Mouse (Mus musculus): Measurements from ENCODE around the gene AC131692.1. TPM values are rescaled to one million over a fixed set of nuclear protein-coding genes. Genes with fewer than 3 reads are reported as not detected.

Gene AC131692.1
- total RNA-seq, 2 experiments from 2014 or later, result not detected

GRCm38 (mm10) chr19:6057313-6058096 is 36.7 kb upstream of the AC131692.1 start, which contains the start of the genes Mrpl49 and Fau:
Gene Mrpl49 (minus strand): TSS chr19:6057785.
Gene Fau (plus strand): TSS chr19:6057844.
- Histone ChIP-seq H3K27ac (peak within 1 kb of the TSS; percentile 94), H3K4me3 (peak within 1 kb of the TSS; percentile 86)
- no peak for TF ChIP-seq CTCF (IDR thresholded peaks at IDR 0.05)
- intact Hi-C loops (cut with DNase I), result loop anchor here (1.0 kb wide), 1 partner anchor 10 kb away; no protein-coding TSS in a partner anchor
- DNase-seq (ENCODE audit: extremely low spot score in 1 of 2, low spot score in 2 of 2), result peak; percentile 99 to 100

- TF ChIP-seq CTCF (IDR thresholded peaks at IDR 0.05), result no peak
- no peak for DNase-seq (ENCODE audit: extremely low spot score in 1 of 2, low spot score in 2 of 2)
- Histone ChIP-seq H3K27ac (peak overlapping the region; percentile 94), H3K4me3 (peak overlapping the region; percentile 86)
- intact Hi-C loops (cut with DNase I), result no loop called here
Observed at GRCm38 (mm10) chr19:6058513-6058912, 35.7 kb upstream of the AC131692.1 start.

GRCm38 (mm10) chr19:6058966-6059365 is 35.3 kb upstream of the AC131692.1 start:
- no peak for DNase-seq (ENCODE audit: extremely low spot score in 1 of 2, low spot score in 2 of 2)
- Histone ChIP-seq H3K4me3 (peak overlapping the region; percentile 86), H3K27ac (no peak overlapping the region)
- intact Hi-C loops (cut with DNase I), result no loop called here
- TF ChIP-seq CTCF (IDR thresholded peaks at IDR 0.05), result no peak

DNA sequence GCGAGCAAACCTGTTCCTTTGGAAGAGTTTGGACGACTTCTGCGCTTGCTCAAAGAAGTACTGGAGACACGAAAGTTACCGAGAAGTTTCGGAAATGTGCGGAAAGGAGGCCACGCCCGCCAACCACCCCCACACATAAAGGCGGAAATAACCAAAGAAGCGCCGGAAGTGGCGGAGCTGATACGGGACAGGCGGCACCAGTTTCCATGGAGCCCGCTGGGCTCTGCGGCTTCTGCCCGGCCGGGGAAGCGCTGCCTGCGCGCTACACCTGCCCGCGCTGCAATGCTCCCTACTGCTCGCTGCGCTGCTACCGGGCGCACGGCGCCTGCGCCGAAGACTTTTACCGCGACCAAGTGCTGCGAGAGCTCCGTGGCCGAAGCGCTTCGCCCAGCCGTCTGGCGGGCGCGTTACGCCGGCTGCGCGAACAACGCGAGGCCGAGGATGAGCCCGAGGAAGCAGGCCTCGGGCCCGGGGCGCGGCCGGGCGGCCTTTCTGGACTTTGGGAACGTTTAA is 33.1 kb upstream of the AC131692.1 start, which contains the start of gene Znhit2:
Gene Znhit2 (plus strand): TSS at position 172 of the 513 bp plus-strand sequence.
- intact Hi-C loops (cut with DNase I), result loop anchor here (2.0 kb wide), 1 partner anchor 24 kb away; the partner anchor contains the start of genes Cdca5 and Zfpl1

GRCm38 (mm10) chr19:6061641-6062302 is 32.4 kb upstream of the AC131692.1 start:
- H3K27ac ChIP-seq, result peak overlapping the region; percentile 93
- H3K4me3 ChIP-seq, result peak overlapping the region; percentile 51
- intact Hi-C loops (cut with DNase I), result loop anchor here (2.0 kb wide), 1 partner anchor 23 kb away; the partner anchor contains the start of genes Cdca5 and Zfpl1
- no peak for TF ChIP-seq CTCF (IDR thresholded peaks at IDR 0.05)
- DNase-seq (ENCODE audit: extremely low spot score in 1 of 2, low spot score in 2 of 2), result peak; percentile 43 to 51

More for the DNA sequence above, 33.1 kb upstream of the AC131692.1 start, which contains the start of gene Znhit2:
- TF ChIP-seq CTCF (IDR thresholded peaks at IDR 0.05), result peak; percentile 12; the same call in 1 of the 2 replicates
- peak; percentile 91 to 93 for DNase-seq (ENCODE audit: extremely low spot score in 1 of 2, low spot score in 2 of 2)
- Histone ChIP-seq H3K27ac (peak within 1 kb of the TSS; percentile 93), H3K4me3 (peak within 1 kb of the TSS; percentile 51)

DNA sequence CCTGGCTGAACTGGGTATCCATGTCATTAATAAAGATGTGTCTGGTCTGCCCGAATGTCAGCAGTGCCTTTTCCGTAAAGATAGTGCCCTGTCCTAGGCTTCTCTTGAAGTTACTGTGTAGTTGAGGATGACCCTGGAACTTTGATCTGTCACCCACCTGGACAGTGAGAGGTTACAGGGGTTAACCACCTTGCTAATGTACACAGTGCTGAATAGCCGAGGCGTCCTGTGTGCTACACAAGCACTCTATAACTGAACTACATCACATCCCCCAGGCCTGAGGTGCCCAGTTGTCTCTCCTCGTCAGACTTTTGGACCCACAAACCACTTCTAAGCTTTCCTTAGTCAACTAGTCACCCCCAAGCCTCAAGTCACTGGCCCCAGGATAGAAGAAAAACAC is 31.8 kb upstream of the AC131692.1 start:
- intact Hi-C loops (cut with DNase I), result no loop called here
- Histone ChIP-seq H3K4me3 (peak overlapping the region; percentile 51), H3K27ac (peak overlapping the region; percentile 93)
- TF ChIP-seq CTCF (IDR thresholded peaks at IDR 0.05), result no peak
- DNase-seq (ENCODE audit: extremely low spot score in 1 of 2, low spot score in 2 of 2), result no peak

- intact Hi-C loops (cut with DNase I), result no loop called here
- Histone ChIP-seq H3K27ac (0 out of 2 replicates have a peak overlapping the region, but pooled peaks have one; percentile 19), H3K4me3 (no peak overlapping the region)
- TF ChIP-seq CTCF (IDR thresholded peaks at IDR 0.05), result no peak
- DNase-seq (ENCODE audit: extremely low spot score in 1 of 2, low spot score in 2 of 2), result no peak
Observed at GRCm38 (mm10) chr19:6063081-6063480, 31.1 kb upstream of the AC131692.1 start.

GRCm38 (mm10) chr19:6066571-6066970 is 27.6 kb upstream of the AC131692.1 start:
- H3K4me3 ChIP-seq, result peak overlapping the region; percentile 50
- intact Hi-C loops (cut with DNase I), result no loop called here
- no peak for TF ChIP-seq CTCF (IDR thresholded peaks at IDR 0.05)

GRCm38 (mm10) chr19:6067011-6067723 is 27.1 kb upstream of the AC131692.1 start:
- peak; percentile 91 for TF ChIP-seq CTCF (IDR thresholded peaks at IDR 0.05)
- intact Hi-C loops (cut with DNase I), result no loop called here
- Histone ChIP-seq H3K4me3 (peak overlapping the region; percentile 50), H3K27ac (peak overlapping the region; percentile 66)
- peak; percentile 80 to 82 for DNase-seq (ENCODE audit: extremely low spot score in 1 of 2, low spot score in 2 of 2)

More at GRCm38 (mm10) chr19:6066571-6066970, 27.6 kb upstream of the AC131692.1 start:
- H3K27ac ChIP-seq, result peak overlapping the region; percentile 66
- no peak for DNase-seq (ENCODE audit: extremely low spot score in 1 of 2, low spot score in 2 of 2)

GRCm38 (mm10) chr19:6067724-6068415 is 26.3 kb upstream of the AC131692.1 start, which contains the start of gene Tm7sf2:
Gene Tm7sf2 (minus strand): TSS chr19:6068373.
- Histone ChIP-seq H3K4me3 (peak within 1 kb of the TSS; percentile 50), H3K27ac (peak within 1 kb of the TSS; percentile 66)
- DNase-seq (ENCODE audit: extremely low spot score in 1 of 2, low spot score in 2 of 2), result peak; percentile 79 to 87
- no peak; the same call in 1 of the 2 replicates for TF ChIP-seq CTCF (IDR thresholded peaks at IDR 0.05)
- intact Hi-C loops (cut with DNase I), result no loop called here
